Mouse (Mus musculus) erythroblast, embryonic 14.5 days (primary cell): ENCODE measurements around the gene Zfp536.

Experiments used
- GATA1 ChIP-seq: IDR thresholded peaks from 2 replicates; pipeline ENCODE4 v1.6.1; 2012; ENCODE audit warnings: low read length, inconsistent platforms, mixed read lengths
- TAL1 ChIP-seq: IDR thresholded peaks from 3 replicates; pipeline ENCODE4 v1.6.1; 2012; ENCODE audit warnings: low read length, inconsistent platforms, mixed read lengths

DNA sequence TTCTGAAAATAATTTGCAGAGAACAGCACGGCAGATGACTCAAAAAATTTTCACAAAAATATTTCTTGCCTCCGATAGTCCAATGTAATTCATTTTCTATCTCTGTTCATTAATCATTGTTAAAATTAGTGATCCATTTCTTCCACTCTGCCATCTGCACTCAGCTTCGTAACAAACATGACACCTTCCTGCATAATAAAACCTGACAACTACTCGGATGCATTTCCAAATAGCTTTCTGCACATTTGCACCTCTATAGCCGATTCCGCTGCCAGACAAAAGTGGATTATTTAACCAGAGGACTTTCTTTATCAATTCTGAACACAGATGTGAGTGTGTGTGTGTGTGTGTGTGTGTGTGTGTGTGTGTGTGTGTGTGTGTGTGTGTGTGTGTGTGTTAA, 38.9 kb downstream of the Zfp536 start:
- no peak for TF ChIP-seq TAL1
- TF ChIP-seq GATA1 = no peak
